Mouse (Mus musculus) frontal cortex, postnatal 36 days (tissue): Measurements from ENCODE around the gene Ltb4r1.
A peak's percentile ranks its signal among the peaks of the same experiment; 100 is the strongest.

Experiments used
- DNase-seq, 2 experiments: peaks; one replicate each; pipeline ENCODE4 v3.0.0; 2022; ENCODE audit warnings: low spot score in 2 of 2

Gene Ltb4r1

GRCm38 (mm10) chr14:55765696-55766095 is at the start of gene Ltb4r1:
Gene Ltb4r1, plus strand, starts transcription at chr14:55765962.
- DNase-seq, result no peak

GRCm38 (mm10) chr14:55716271-55716670 is 49.5 kb upstream of the Ltb4r1 start:
- DNase-seq, result no peak

GRCm38 (mm10) chr14:55716884-55717283 is 48.9 kb upstream of the Ltb4r1 start:
- DNase-seq, result no peak

- no peak for DNase-seq
Measured at GRCm38 (mm10) chr14:55719737-55720136, 46.0 kb upstream of the Ltb4r1 start.

GRCm38 (mm10) chr14:55720666-55721065 is 45.1 kb upstream of the Ltb4r1 start:
- DNase-seq, result no peak

GRCm38 (mm10) chr14:55721076-55721475 is 44.7 kb upstream of the Ltb4r1 start:
- DNase-seq, result no peak

- DNase-seq, result peak; percentile 90 to 93
Measured at GRCm38 (mm10) chr14:55721700-55722437, 43.9 kb upstream of the Ltb4r1 start, which contains the start of gene Rabggta. Gene Rabggta, minus strand, starts transcription at chr14:55722263.

- DNase-seq, result no peak
Measured at GRCm38 (mm10) chr14:55722438-55722945, 43.3 kb upstream of the Ltb4r1 start.

- no peak for DNase-seq
Measured at GRCm38 (mm10) chr14:55723433-55723832, 42.3 kb upstream of the Ltb4r1 start.

GRCm38 (mm10) chr14:55724411-55724871 is 41.3 kb upstream of the Ltb4r1 start:
- no peak for DNase-seq

GRCm38 (mm10) chr14:55726261-55726660 is 39.5 kb upstream of the Ltb4r1 start:
- DNase-seq, result no peak

GRCm38 (mm10) chr14:55727889-55728685 is 37.7 kb upstream of the Ltb4r1 start:
- no peak for DNase-seq

GRCm38 (mm10) chr14:55730116-55730515 is 35.6 kb upstream of the Ltb4r1 start:
- DNase-seq, result no peak

GRCm38 (mm10) chr14:55730531-55731032 is 35.2 kb upstream of the Ltb4r1 start:
- DNase-seq, result peak in 1 of 2 experiments; percentile 51

- DNase-seq, result no peak
Measured at GRCm38 (mm10) chr14:55733889-55734288, 31.9 kb upstream of the Ltb4r1 start.

GRCm38 (mm10) chr14:55734869-55735268 is 30.9 kb upstream of the Ltb4r1 start:
- no peak for DNase-seq

- no peak for DNase-seq
Measured at GRCm38 (mm10) chr14:55735334-55735733, 30.4 kb upstream of the Ltb4r1 start.

GRCm38 (mm10) chr14:55735758-55736157 is 30.0 kb upstream of the Ltb4r1 start:
- DNase-seq, result no peak

- DNase-seq, result no peak
Measured at GRCm38 (mm10) chr14:55737086-55737687, 28.6 kb upstream of the Ltb4r1 start.

- peak; percentile 87 to 90 for DNase-seq
Measured at GRCm38 (mm10) chr14:55743711-55744110, 22.1 kb upstream of the Ltb4r1 start.

- peak; percentile 84 to 86 for DNase-seq
Measured at GRCm38 (mm10) chr14:55745180-55745860, 20.4 kb upstream of the Ltb4r1 start, which contains the start of the genes Dhrs1 and Nop9. Gene Dhrs1, minus strand, starts transcription at chr14:55745690. Gene Nop9, plus strand, starts transcription at chr14:55745693.
